Mouse (Mus musculus) thymus, postnatal 25 days (tissue): ENCODE results near the gene Cd68.
"Not testable (repeated sequence)": the region's sequence is repeated elsewhere in the genome, so short reads cannot be mapped to it uniquely, and the experiment has no call there.

ENCODE experiments used
- DNase-seq: peaks from one replicate; pipeline ENCODE4 v3.0.0; 2022

Gene Cd68

DNA sequence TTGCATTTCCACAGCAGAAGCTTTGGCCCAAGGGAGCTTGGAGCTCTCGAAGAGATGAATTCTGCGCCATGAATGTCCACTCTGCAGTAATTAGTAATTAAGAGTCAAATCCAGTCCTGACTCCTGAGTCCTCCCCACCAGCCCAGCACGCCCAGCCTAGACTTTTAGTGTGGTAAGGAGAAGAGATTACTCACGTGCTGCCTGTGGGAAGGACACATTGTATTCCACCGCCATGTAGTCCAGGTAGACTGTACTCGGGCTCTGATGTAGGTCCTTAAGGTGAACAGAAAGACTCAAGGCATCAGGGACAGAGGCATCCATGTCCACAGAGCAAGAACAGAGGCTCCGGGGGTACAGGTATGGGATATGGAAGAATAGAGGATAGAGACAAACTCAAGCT, 1.1 kb downstream of the Cd68 start:
- no peak for DNase-seq

DNA sequence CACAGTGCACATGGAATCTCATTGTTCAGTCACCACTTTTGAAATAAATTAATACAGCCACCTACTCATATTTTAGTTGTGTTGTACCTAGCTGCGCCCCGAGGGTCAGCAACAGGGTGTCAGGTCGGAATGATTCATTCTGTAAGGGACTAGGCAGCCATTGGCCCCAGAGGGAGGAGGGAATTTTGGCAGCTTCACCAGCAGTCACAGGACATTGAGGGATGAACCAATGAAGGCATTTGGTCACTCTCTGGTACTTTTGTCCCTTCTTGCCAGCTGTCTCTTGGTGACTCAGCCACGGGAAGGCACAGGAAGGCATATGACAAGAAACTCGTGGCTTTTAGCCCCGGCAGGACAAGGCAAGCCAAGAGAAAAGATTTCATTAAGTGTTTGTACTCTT, 2.2 kb downstream of the Cd68 start:
- no peak for DNase-seq

DNA sequence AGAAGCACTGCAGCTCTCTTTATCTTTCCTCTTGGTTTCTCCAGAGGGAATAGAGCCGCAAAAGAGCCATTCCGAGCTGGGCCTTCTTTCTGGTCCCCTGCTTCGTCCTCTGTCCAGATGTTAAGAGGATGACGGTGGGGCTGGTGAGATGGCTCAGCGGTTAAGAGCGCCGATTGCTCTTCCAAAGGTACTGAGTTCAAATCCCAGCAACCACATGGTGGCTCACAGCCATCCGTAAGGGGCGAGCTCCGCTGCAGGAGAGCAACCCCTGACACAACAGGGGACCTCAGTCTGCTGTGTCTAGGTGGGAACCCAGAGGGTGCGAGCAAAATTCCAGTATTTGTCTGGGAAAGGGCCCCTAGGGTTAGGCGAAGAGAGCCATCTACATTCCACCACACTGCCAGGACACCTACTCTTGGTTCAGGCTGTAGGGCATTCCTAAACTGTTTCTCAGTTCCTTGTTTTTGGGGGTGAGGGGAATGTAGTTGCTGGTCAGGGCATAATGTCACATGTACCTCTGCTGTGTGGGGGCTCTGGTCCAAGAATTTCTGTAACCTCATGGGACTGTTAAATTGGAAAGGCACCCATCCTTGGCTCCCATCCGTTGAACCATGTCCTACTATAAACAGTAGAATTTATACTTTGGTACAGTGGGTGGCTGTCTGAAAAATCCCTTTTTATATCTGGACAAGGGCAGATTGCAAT, 2.8 kb downstream of the Cd68 start:
- DNase-seq: no peak

DNA sequence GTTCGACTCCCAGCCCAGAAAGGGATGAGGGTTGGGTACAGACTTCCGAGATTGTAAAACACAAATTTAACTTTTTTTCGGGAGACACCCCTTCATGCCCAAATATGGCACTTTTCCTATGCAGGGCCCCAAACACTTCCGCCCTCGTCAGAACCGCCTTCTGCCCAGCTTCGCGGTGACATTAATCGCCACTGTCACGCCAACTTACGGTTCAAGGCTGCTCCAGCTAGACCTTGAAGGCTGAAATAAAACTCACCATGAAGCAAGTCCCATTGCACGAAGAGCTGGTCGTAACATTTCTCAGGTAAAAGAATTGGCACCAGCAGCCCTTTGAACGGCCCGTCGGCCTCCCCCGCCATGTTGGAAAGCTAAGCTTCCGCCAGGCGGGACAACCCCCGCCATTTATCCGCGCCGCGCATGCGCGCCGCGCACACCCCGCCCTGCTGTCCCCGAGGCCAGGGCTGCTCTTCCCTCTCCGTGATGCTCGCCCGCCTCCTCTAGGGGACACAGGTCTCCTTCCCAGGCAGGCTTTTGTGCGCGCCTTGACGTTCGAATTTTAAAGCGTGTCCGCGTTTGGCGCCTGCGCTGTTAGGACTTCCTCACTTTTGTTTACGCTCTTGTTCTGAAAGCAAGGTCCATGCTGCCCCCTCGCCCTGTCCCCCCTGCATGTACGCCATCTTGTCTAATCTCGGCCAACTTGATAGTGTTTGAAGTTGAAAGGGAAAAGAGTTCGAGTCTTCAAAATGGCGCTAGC, 3.6 kb downstream of the Cd68 start, which contains the start of gene Mpdu1:
TSS of gene Mpdu1 (minus strand) at position 430 of the 754 bp plus-strand sequence.
- peak; percentile 94 for DNase-seq

DNA sequence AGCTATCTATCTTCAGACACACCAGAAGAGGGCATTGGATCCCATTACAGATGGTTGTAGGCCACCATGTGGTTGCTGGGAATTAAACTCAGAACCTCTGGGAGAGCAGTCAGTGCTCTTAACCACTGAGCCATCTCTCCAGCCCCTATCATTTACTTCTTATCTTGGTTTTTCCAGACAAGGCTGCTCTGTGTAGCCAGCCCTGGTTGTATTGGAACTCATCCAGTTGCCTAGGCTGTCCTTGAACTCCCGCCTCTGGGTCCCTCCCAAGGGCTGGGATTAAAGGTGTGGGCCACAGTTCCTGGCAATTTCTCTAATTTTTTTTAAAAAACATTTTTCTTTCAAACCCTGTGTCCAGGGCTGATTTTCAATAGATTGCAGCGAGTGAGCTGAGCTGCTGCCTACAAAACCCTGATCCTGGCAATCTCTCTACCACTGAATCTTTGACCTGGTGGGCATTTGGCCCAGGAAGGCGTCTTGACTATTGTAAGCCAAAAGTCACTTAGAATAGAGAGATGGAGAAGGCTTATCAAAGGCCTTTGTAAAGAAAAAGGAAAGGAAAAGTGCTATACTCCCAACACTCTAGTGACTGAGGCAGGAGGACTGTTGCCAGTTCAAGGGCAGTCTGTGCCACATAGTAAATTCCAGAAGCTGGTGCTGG, 4.6 kb downstream of the Cd68 start:
- DNase-seq: no peak

DNA sequence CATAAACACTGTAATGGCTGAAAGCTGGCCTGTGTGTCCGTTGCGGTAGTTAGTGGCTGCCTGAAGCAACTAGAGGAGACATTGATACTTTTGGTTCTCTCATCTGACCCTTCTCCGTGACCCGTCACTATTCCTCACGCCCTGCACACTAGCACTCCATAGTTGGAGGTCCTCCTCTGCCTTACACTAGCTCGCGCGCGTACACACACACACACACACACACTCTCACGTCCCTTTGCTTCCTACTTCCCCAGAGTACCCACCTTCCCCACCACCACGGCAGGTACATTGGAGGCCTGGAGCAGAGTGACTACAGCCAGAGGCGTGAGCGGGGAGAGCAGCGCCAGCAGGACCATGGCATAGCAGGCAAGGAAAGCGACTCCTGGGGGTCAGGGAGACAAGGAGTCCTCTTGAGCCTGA, 8.5 kb downstream of the Cd68 start:
- no peak for DNase-seq

DNA sequence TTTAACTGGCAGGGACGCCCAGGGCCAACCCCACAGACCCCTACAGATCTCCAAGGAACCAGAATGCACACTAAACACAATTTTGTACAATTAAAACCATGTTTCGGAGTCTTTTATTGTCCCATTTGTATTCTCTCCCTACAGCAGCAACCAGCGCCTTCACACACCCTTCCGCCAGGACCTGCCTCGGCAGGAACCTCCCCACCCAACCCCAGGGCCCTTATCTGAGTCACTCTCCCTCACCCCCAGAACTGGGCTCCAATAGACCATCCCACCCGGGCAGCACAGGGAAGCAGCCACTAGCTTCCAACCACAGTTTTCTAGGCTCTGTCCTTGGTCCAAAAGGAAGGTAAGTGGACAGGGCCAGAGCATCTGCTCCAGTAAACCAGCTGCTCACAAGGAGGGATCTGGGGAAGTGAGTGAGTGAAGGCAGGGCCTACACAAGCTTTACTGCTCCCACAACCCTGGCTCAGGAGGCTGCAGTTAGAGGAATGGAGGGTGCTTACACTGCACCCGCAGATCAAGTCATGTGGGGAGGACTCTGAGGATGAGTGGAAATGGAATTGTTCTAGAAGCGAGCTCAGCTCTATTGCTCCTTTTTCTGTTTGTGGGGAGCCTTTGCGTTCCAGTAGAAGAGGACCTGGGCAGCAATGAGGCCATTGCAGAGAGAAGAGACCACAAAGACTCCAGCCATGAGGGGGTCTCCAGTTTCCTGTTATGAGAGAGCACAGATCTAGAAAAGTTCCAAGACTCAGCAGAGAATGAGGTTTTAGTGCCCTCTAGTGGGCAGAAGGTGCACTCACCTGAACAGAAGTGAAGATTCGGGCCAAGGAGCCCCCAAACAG, 9.1 kb downstream of the Cd68 start:
- DNase-seq: peak; percentile 70

DNA sequence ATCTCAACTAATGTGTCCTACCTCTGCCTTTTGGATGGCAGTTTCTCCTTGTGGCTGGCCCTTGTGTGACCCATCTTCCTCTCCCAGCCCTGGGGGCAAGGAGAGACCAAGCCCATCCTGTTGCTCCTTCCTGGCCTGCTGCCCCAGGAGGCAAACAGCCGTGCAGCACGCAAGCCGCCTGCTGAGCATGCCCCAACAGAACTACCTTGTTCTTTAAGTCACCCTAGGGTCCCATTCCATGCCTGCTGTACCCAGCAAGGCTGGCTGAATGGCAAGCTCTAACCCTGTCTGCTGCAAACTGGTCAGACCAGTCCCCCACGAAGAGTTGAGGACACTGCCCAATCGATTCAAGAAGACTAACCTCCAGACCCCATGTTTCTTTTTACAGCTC, 9.9 kb downstream of the Cd68 start:
- DNase-seq: no peak

DNA sequence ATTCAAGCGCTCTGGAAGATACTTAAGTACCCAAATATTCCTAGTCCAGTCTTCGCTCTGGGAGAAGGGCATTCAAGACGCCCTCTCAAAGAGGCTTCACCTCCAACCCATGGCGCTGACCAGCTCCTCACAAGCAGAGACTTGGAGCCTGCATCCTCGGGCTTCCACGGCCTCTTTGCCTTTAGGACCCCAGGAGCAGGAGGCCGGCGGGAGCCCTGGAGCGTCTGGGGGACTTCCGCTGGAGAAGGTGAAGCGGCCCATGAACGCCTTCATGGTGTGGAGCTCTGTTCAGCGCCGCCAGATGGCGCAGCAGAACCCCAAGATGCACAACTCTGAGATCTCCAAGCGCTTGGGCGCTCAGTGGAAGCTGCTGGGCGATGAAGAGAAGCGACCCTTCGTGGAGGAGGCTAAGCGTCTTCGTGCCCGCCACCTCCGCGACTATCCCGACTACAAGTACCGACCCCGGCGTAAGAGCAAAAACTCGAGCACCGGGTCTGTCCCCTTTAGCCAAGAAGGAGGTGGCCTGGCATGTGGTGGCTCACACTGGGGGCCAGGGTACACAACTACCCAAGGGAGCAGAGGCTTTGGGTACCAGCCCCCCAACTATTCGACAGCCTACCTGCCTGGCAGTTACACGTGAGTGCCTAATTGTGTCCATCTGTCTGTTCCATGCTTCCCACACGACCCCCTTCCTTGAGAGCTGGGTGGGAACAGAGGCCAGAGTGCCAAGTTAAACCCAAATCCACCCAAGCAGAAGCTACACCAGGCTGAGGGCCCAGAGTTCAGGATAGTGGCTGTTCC, 10.5 kb downstream of the Cd68 start, which contains the start of gene Sox15:
TSS of gene Sox15 (plus strand) at position 51 of the 801 bp plus-strand sequence.
- DNase-seq: no peak

DNA sequence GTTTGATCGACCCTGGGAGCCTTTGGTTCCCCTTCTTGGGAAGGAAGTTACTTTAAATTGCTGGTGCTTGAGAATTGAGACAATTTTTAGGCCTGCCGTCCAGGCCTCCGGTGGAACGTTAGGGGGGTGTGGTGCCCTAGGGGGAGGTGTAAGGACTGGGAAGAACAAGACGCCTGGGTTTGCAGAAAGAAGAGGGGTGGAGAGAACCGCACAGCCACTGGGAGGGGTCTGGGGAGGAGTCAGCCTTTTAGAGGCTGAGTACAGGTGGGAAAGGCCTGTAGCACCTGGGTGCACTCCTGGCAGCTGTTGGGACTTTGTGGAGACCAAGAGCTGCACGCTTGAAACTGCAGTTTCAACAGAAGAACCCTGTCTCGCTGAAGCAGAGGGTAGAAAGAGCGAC, 11.2 kb downstream of the Cd68 start:
- DNase-seq: no peak

DNA sequence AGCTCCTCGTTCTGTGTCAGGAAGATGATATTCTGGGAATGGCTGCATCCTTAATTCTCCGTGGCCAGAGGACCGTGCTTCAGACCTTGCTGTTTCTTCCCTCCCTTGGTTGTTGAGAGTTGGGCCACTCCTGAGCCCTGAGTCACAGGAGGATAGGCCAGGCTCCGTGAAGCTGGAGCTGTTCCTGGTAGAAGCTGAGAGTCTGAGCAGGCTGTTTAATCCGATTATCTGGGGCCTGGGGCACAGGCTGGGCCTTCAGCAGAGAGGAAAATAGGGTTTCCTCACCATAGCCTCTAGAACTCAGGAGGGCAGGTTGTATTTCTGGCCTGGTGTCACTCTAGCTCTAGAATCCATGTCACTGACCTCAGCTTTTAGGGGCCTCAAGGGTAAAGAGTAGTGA, 12.6 kb downstream of the Cd68 start:
- no peak for DNase-seq

DNA sequence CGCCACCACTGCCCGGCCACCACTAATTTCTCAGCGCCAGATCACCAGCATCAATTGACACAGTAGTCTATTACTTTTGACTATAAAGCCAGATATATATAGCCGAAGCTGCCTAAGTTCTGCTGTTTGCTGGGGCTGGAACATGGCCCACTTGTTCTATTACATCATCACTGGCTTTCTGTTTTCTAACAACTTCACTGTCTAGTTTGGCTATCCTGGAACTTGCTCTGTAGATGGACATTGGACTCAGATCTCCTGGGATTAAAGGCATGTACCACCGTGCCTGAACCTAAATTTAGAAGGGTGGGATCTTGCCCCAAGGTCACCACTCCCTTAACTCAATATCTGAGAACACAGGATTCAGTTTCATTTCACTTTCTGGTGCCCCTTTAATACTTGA, 20.1 kb downstream of the Cd68 start:
- no peak for DNase-seq

DNA sequence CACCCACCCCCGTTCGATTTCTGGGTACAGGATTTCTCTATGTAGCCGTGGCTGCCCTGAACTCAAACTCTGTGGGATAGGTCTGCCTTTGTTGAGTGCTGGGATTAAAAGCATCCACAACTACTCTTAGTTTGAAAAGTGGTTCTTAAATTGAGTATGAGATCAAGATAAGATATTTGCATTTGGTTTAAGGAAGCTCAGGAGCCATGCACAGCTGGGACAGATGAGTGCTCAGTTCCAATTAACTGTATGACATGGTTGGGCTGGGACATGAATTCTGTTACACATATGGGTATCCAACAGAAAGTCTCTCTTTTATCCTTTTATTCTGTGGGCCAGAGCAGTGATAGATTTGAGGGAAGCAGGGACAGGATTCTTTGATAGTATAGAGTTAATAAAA, 30.5 kb downstream of the Cd68 start:
- no peak for DNase-seq

DNA sequence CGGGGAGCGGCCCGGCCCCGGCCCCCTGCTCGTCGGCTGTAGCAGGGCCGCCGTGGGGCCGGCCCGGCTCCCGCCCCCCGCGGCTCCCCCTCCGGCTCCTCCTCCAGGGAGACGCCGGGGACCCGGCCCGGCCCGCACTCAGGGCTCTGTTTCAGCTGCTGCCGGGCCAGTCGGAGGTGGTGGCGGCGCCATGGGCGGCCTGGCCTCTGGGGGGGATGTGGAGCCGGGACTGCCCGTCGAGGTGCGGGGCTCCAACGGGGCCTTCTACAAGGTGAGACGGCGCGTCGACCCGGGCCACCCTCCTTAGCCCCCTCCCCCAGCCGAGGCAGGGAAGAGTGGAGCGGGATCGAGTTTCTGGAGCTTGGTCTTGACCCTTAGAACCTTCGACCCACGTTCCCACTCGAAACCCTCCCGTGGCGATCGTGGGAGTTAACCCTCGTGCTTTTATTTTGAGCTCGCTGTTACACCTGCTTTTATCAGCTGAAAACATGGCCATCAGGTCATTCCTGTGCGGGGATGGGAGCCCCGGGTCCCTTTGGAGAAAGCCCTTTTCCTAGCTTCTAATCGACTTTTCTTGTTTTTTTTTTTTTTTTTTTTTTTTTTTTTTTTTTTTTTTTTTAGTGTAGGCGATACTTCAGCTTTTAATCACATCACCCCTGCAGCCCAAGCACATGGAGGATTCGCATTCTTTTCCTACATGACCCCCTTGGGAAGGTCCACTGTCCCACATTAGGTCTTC, 32.7 kb downstream of the Cd68 start:
- DNase-seq: no peak

DNA sequence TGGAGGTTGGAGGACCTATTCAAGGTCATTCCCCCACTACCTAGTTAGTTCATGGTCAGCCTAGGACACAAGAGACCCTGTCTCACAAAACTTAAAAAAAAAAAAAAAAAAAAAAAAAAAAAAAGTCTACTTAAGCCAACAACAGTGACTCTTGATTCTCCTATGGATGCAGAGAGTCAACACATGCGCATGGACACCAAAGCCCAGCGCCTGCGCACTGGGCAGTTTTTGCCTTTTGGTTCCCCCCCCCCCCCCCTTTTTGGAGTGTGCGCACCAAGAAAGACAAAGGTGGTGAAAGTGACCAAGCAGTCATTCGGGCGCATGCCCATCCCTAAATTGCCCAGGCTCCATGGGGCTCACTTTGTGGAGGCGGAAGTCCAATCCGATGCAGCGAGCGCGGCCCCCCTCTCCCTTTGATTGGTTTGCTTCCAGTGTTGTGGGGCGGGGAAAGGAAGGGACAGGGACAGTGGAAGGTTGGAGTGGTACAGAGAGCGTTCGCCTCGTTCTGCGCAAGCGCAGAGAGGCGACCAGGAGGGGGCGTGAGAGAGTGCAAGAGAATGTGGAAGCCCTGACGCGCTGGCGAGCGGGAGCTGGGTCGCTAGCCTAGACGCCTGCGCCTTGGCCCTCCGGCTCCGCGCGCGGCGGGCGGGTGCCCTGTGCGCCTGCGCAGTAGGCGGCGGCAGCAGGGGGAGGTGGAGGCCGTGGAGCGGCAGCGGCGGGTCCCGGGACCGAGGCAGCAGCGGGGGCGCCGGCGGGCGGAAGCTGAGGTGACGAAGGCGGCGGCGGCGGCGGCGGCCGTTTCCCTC, 33.5 kb downstream of the Cd68 start, which contains the start of gene Fxr2:
TSS of gene Fxr2 (plus strand) at position 707 of the 806 bp plus-strand sequence.
- DNase-seq: peak; percentile 100

DNA sequence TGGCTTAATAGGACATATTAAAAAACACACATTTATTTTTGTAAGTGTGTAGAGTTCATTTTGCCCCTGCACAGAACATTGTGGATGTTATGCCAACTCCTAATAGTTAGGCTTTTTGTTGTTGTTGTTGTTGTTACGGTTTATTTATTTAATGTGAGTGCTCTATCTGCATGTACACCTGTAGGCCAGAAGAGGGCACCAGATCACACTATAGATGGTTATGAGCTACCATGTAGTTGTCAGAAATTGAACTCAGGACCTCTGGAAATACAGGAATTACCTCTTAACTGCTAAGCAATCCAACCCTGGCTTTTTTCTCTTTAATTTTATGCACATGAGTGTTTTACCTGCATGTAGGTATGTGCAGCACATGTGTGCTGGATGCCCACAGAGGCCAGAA, 36.2 kb downstream of the Cd68 start:
- no peak for DNase-seq

DNA sequence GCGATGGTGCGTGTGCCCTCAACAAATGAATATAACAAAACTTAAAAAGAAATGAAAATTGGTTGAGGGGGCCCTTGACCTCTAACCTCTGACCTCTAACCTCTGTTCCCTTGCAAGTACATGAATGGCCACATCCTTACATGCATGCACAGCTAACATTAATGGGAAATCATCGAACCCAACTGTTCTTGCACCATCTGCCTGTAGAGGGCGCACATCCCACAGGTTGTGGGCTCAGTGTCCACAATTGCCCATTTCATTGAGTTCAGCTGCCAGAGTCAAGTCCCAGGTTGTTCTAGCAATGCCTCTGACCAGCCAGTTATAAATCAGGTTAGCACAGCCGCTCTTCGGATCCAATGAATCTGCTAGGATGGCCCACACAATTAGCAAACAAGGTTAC, 37.7 kb downstream of the Cd68 start:
- peak; percentile 69 for DNase-seq

DNA sequence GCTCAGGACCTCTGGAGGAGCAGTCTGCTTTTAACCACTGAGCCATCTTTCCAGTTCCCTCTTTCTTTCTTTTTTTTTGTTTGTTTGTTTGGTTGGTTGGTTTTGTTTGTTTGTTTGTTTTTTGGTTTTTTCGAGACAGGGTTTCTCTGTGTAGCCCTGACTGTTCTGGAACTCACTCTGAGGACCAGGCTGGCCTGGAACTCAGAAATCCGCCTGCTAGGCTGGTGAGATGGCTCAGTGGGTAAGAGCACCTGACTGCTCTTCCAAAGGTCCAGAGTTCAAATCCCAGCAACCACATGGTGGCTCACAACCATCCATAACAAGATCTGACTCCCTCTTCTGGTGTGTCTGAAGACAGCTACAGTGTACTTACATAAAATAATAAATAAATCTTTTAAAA, 41.6 kb downstream of the Cd68 start:
- DNase-seq: not testable (repeated sequence)

DNA sequence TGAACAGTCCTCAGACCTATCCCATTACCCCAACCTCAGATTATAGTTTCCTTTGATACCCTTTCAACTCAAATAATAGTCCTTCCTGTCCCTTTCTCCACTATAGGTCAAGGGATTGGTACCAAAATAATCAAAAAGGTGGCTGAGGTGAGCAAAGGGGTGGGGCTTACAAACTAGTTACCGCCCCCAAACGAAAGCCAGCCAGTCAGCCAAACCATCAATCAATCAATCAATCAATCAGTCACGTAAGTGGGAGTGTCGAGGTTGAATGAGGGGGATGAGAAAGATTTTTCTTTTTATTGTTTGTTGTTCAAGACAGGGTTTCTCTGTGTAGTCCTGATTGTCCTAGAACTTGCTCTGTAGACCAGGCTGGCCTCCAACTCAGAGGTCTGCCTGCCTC, 42.9 kb downstream of the Cd68 start:
- DNase-seq: no peak

DNA sequence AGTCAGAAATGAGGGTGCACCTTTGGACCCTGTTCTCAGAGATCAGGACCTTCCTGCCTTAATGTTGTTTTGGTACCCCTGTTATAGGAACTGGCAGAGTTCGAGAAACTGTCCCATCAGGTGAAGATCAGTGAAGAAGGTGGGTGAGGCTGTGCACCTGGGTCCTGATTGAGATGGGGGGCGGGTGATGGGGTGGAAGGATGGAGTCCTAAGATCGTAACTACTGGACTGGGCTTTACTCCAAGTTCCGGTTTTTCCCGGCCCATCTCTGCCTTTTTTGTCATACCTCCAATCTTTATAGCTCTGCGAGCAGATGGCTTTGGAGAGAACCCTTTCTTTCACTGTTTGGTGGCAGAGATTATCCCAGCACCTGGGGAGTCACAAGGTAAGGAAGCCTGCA, 43.5 kb downstream of the Cd68 start:
- no peak for DNase-seq
